Mouse (Mus musculus): Measurements from ENCODE around the gene Atp6v1a.

- TF ChIP-seq EP300 (IDR thresholded peaks at IDR 0.05; ENCODE audit: low read depth) (no peak), CTCF (IDR thresholded peaks at IDR 0.05; ENCODE audit: low read depth) (no peak)
Measured at GRCm38 (mm10) chr16:44052390-44052789, 87.1 kb downstream of the Atp6v1a start.
